ENCODE assay signal across 15 mouse cellular contexts in genomic region chr10:14004769-14005517, GRCm38 (mm10). TPM values are rescaled to one million over a fixed set of nuclear protein-coding genes. Genes with fewer than 3 reads are reported as not detected.
A peak's percentile ranks its signal among the peaks of the same experiment; 100 is the strongest.
DNase-seq lines count a peak whose midpoint lies in the region; ATAC-seq lines count a peak whose summit lies in the region.
"Had no signal": no experiment of that assay in that cellular context is flagged by ENCODE, and none has a peak within 500 bp of the region (broad histone marks: within the 10 kb centered on the region; RNA-seq: fewer than 3 reads in every experiment).

No protein-coding gene starts in this region.

- no peak overlapping the region for H3K4me3 ChIP-seq in heart, embryonic 11.5 days (ENCODE audit: low read depth, low read length)
- H3K4me3 ChIP-seq in midbrain, embryonic 15.5 days: no peak overlapping the region
- H3K4me3 ChIP-seq: myocyte had no signal

- H3K36me3 ChIP-seq in heart, embryonic 11.5 days (ENCODE audit: control insufficient read depth, insufficient read depth, low read length): no peaks in the 10 kb centered on the region
- H3K36me3 ChIP-seq in midbrain, embryonic 15.5 days (replicated peaks): no peaks in the 10 kb centered on the region

- H3K4me1 ChIP-seq in heart, embryonic 11.5 days (ENCODE audit: control insufficient read depth, insufficient read depth, low read length): no peaks in the 10 kb centered on the region
- no peaks in the 10 kb centered on the region for H3K4me1 ChIP-seq in midbrain, embryonic 15.5 days

- no peaks in the 10 kb centered on the region for H3K9me3 ChIP-seq in heart, embryonic 11.5 days (replicated peaks; ENCODE audit: control insufficient read depth, low read length)
- no peaks in the 10 kb centered on the region for H3K9me3 ChIP-seq in midbrain, embryonic 15.5 days

- peak; percentile 41 for DNase-seq in heart, adult 11 months
- DNase-seq in retina, postnatal 1 day: peak; percentile 16
- DNase-seq in retina, embryonic 14.5 days (ENCODE audit: low spot score): no peak
- DNase-seq in left cerebral cortex, postnatal 10 days (ENCODE audit: extremely low spot score in 1 of 2, low spot score in 2 of 2): no peak
- no peak for DNase-seq in urinary bladder, postnatal 4 days (ENCODE audit: low spot score in 2 of 2)
- DNase-seq: cerebellum, adult 9-10 months; gastrocnemius, postnatal 14 days; heart, postnatal 10 days; kidney, postnatal 4 days; lung, postnatal 10 days; right cerebral cortex, postnatal 4 days; thymus, postnatal 4 days had no signal

- H3K27me3 ChIP-seq in heart, embryonic 11.5 days (ENCODE audit: control insufficient read depth, insufficient read depth, low read length): no peaks in the 10 kb centered on the region
- H3K27me3 ChIP-seq in midbrain, embryonic 15.5 days (replicated peaks): no peaks in the 10 kb centered on the region

- no peak overlapping the region for H3K9ac ChIP-seq in heart, embryonic 11.5 days (ENCODE audit: low read depth, low read length)
- no peak overlapping the region for H3K9ac ChIP-seq in midbrain, embryonic 15.5 days

- no peak overlapping the region for H3K4me2 ChIP-seq in heart, embryonic 11.5 days
- H3K4me2 ChIP-seq in midbrain, embryonic 15.5 days: no peak overlapping the region

- no peak overlapping the region for H3K27ac ChIP-seq in heart, embryonic 11.5 days (ENCODE audit: low read depth, low read length)
- H3K27ac ChIP-seq in midbrain, embryonic 15.5 days: no peak overlapping the region

- intact Hi-C loops in left cerebral cortex, postnatal 10 days (cut with DNase I): no loop called here

- ATAC-seq in heart, embryonic 11.5 days (replicated peaks; ENCODE audit: insufficient number of reproducible peaks, low FRiP score, low TSS enrichment): no peak
- ATAC-seq in midbrain, embryonic 15.5 days (replicated peaks): peak; percentile 81

- 63% methylated on average over 4 of the region's 4 CpGs for WGBS in heart, embryonic 11.5 days (ENCODE audit: insufficient replicate concordance)
- 54% methylated on average over 4 of the region's 4 CpGs for WGBS in midbrain, embryonic 15.5 days

RNA-seq across cellular contexts. Expression of gene Hivep2, which starts 39.1 kb away (rescaled TPM):
- 7.3 and 8.0 TPM in 2 replicates for polyA plus RNA-seq in heart, embryonic 11.5 days (2014; fragmentation: Nextera tagmentation; extraction: Ambion mirVana)
- polyA plus RNA-seq in midbrain, embryonic 15.5 days (2015; fragmentation: Nextera tagmentation; extraction: Ambion mirVana): 10.6 and 12.0 TPM in 2 replicates
- 100 to 1,000 TPM; 277 to 292 TPM for total RNA-seq in left cerebral cortex, postnatal 10 days (2021)

Comparison
In these comparisons a context has a peak if more than half of its experiments do, and no peak if none do; other contexts are left out.
1. DNase-seq: peak in heart, adult 11 months (single experiment) and retina, postnatal 1 day (single experiment); none in retina, embryonic 14.5 days (single experiment), left cerebral cortex, postnatal 10 days (0 of 2) and urinary bladder, postnatal 4 days (0 of 2).